Mouse (Mus musculus) spleen, adult 2 months (tissue): ENCODE data around the gene Slit3. TPM values are rescaled to one million over a fixed set of nuclear protein-coding genes. Genes with fewer than 3 reads are reported as not detected.
A peak's percentile ranks its signal among the peaks of the same experiment; 100 is the strongest.

Experiments
- DNase-seq, 2 experiments: peaks; one replicate each; pipeline versions ENCODE4 v3.0.0 to v3.0.0-alpha.2; 2012 to 2021; ENCODE audit warnings: low spot score in 2 of 2, low read depth in 1 of 2
- H3K27ac ChIP-seq: fragments of 200-500 bp; 2 replicates; pipeline ENCODE4 v1.5.1; 2012; ENCODE audit warnings: low read length, inconsistent platforms; ENCODE audit not compliant: insufficient read depth
- H3K27me3 ChIP-seq: fragments of 200-500 bp; 2 replicates; pipeline ENCODE4 v1.6.1; 2012; ENCODE audit warnings: mild to moderate bottlenecking, moderate library complexity, low read length, inconsistent platforms; ENCODE audit not compliant: control insufficient read depth, insufficient read depth
- H3K36me3 ChIP-seq: fragments of 200-500 bp; 2 replicates; pipeline ENCODE4 v1.6.1; 2012; ENCODE audit warnings: mild to moderate bottlenecking, low read length, inconsistent platforms; ENCODE audit not compliant: control insufficient read depth, insufficient read depth
- H3K4me1 ChIP-seq: fragments of 200-500 bp; 2 replicates; pipeline ENCODE4 v1.6.1; 2011; ENCODE audit warnings: inconsistent platforms; ENCODE audit not compliant: control insufficient read depth, insufficient read depth, insufficient read length
- H3K4me3 ChIP-seq: fragments of 200-500 bp; 2 replicates; pipeline ENCODE4 v1.5.1; 2011; ENCODE audit warnings: mild to moderate bottlenecking, inconsistent platforms; ENCODE audit not compliant: insufficient read depth, insufficient read length; ENCODE audit errors: extremely low read depth
- CTCF ChIP-seq: fragments of 200-500 bp; IDR thresholded peaks from 2 replicates; pipeline ENCODE4 v1.5.1; 2011; ENCODE audit warnings: mild to moderate bottlenecking, inconsistent platforms; ENCODE audit not compliant: insufficient read depth, insufficient read length, insufficient replicate concordance; ENCODE audit errors: extremely low read depth
- POLR2A ChIP-seq: fragments of 200-500 bp; IDR thresholded peaks from 2 replicates; pipeline ENCODE4 v1.6.1; 2011; ENCODE audit warnings: low read depth, low read length, inconsistent platforms
- WGBS: fragments of 180-500 bp; shearing (Covaris S2); methylation state at CpG from one replicate; pipeline ENCODE4 v1.1.7; 2018; 5-methylcytosine and 5-hydroxymethylcytosine counted together
- polyA plus RNA-seq: library from polyadenylated mRNA; depleted of rRNA; stranded (reverse); fragments of >200 nt; gene quantifications from 2 replicates; pipeline ENCODE4 v1.2.3, GENCODE M21; 2012

Slit3 gene
- polyA plus RNA-seq, 1 experiment: 6.6 TPM

GRCm38 (mm10) chr11:35673050-35673449, 552.0 kb downstream of the Slit3 start:
- Histone ChIP-seq H3K27me3 (no peaks in the 10 kb centered on the region), H3K4me1 (no peaks in the 10 kb centered on the region), H3K4me3 (no peak overlapping the region), H3K27ac (no peak overlapping the region), H3K36me3 (no peaks in the 10 kb centered on the region)
- TF ChIP-seq POLR2A (no peak), CTCF (no peak)
- no peak for DNase-seq
- 91% methylated on average over 7 of the region's 7 CpGs for WGBS

- TF ChIP-seq POLR2A (no peak), CTCF (no peak)
- Histone ChIP-seq H3K4me1 (no peaks in the 10 kb centered on the region), H3K27ac (no peak overlapping the region), H3K27me3 (no peaks in the 10 kb centered on the region), H3K4me3 (no peak overlapping the region), H3K36me3 (no peaks in the 10 kb centered on the region)
- no peak for DNase-seq
- WGBS: 94% methylated on average over 9 of the region's 9 CpGs
These were observed 553.2 kb downstream of the Slit3 start for GRCm38 (mm10) chr11:35674242-35674641.

- Histone ChIP-seq H3K36me3 (no peaks in the 10 kb centered on the region), H3K27me3 (no peaks in the 10 kb centered on the region), H3K27ac (no peak overlapping the region), H3K4me1 (no peaks in the 10 kb centered on the region), H3K4me3 (no peak overlapping the region)
- WGBS: 78% methylated on average over 4 of the region's 4 CpGs
- TF ChIP-seq POLR2A: no peak
- no peak for TF ChIP-seq CTCF
- no peak for DNase-seq
These were observed 555.7 kb downstream of the Slit3 start for GRCm38 (mm10) chr11:35676744-35677143.

- DNase-seq: no peak
- Histone ChIP-seq H3K27me3 (no peaks in the 10 kb centered on the region), H3K36me3 (no peaks in the 10 kb centered on the region), H3K27ac (no peak overlapping the region), H3K4me1 (no peaks in the 10 kb centered on the region), H3K4me3 (no peak overlapping the region)
- no peak for TF ChIP-seq CTCF
- TF ChIP-seq POLR2A: no peak
- WGBS: 78% methylated on average over 5 of the region's 5 CpGs
These were observed 559.0 kb downstream of the Slit3 start for GRCm38 (mm10) chr11:35679976-35680375.

GRCm38 (mm10) chr11:35687316-35687715, 566.3 kb downstream of the Slit3 start:
- Histone ChIP-seq H3K27me3 (no peaks in the 10 kb centered on the region), H3K36me3 (no peaks in the 10 kb centered on the region), H3K4me3 (no peak overlapping the region), H3K27ac (no peak overlapping the region), H3K4me1 (no peaks in the 10 kb centered on the region)
- WGBS: 85% methylated on average over 6 of the region's 6 CpGs
- no peak for TF ChIP-seq CTCF
- no peak for TF ChIP-seq POLR2A
- DNase-seq: no peak

GRCm38 (mm10) chr11:35690515-35691281, 569.7 kb downstream of the Slit3 start:
- Histone ChIP-seq H3K27me3 (no peaks in the 10 kb centered on the region), H3K27ac (no peak overlapping the region), H3K36me3 (no peaks in the 10 kb centered on the region), H3K4me3 (no peak overlapping the region), H3K4me1 (no peaks in the 10 kb centered on the region)
- no peak for DNase-seq
- WGBS: 80% methylated on average over 7 of the region's 7 CpGs
- TF ChIP-seq POLR2A (no peak), CTCF (no peak)

DNA sequence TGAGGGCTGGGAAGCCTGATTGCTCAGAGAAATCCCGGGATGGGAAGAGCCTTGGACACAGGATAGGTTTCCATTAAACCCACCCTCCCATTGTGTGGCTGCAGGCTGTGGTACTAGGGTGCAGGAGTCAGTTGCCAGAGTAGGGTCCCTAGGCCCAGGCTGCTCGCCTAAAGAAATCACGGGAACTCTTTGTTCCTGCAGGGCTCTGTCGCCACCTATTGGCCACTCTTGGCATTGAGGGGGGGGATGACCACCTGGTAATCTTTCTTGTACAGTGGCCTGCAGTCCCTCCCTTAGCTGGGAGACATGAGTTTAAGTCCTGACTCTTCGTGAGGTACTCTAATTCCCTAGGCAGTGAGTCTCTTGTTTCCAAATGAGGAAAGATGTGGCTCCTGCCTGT, 572.1 kb downstream of the Slit3 start:
- peak; percentile 0 to 20 for DNase-seq
- Histone ChIP-seq H3K27ac (no peak overlapping the region), H3K36me3 (no peaks in the 10 kb centered on the region), H3K4me1 (no peaks in the 10 kb centered on the region), H3K27me3 (no peaks in the 10 kb centered on the region), H3K4me3 (no peak overlapping the region)
- TF ChIP-seq POLR2A (no peak), CTCF (peak; percentile 74; the same call in 1 of the 2 replicates)
- 21% methylated on average over 5 of the region's 5 CpGs for WGBS
